Mouse (Mus musculus): ENCODE data around the gene Tbc1d22a.

DNA sequence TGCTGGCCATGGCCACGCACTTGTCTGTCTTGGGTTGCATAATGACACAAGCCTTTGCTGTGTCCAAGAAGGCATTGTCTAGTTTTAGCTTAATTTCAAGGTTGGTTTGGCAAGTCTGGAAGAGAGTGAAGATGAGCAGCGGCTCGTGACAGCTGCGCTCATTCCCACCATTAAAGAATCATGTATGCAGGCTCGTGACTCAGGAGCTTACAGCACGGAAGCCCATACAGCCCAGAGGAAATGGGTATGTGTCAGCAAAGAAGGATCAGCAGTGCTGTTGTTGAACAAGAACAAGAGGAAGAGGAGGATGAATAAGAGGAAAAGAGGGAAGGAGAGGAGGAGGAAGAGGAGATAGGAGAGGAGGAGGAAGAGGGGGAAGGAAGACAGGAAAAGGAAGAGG is 78.0 kb downstream of the Tbc1d22a start:
- TF ChIP-seq POLR2A (IDR thresholded peaks at IDR 0.05; ENCODE audit: insufficient read depth, low read depth, low read length), result no peak
- TF ChIP-seq CTCF (IDR thresholded peaks at IDR 0.05; ENCODE audit: insufficient read depth, low read depth, low read length), result no peak

Data from olfactory bulb, adult 2 months (tissue).